Mouse (Mus musculus) neural tube, embryonic 15.5 days (tissue): ENCODE measurements around the gene Slc30a3. TPM values are rescaled to one million over a fixed set of nuclear protein-coding genes. Genes with fewer than 3 reads are reported as not detected.
"Not testable (repeated sequence)": the region's sequence is repeated elsewhere in the genome, so short reads cannot be mapped to it uniquely, and the experiment has no call there.

Experiments used
- ATAC-seq: fragments of 200-750 bp; cut with Nextera tagmentation; 2 replicates; pipeline ENCODE4 v1.8.0; 2017; ENCODE audit warnings: mild to moderate bottlenecking, moderate TSS enrichment, moderate library complexity; ENCODE audit not compliant: low FRiP score
- H3K27ac ChIP-seq: fragments of 300-500 bp; sonication (generic); replicated peaks from 2 replicates; pipeline ENCODE4 v1.5.1; 2015; ENCODE audit warnings: mild to moderate bottlenecking, inconsistent platforms
- H3K27me3 ChIP-seq: fragments of 300-500 bp; sonication (generic); replicated peaks from 2 replicates; pipeline ENCODE4 v1.6.1; 2015; ENCODE audit warnings: inconsistent platforms
- H3K36me3 ChIP-seq: fragments of 300-500 bp; sonication (generic); 2 replicates; pipeline ENCODE4 v1.6.1; 2015; ENCODE audit warnings: inconsistent platforms
- H3K4me1 ChIP-seq: fragments of 300-500 bp; sonication (generic); 2 replicates; pipeline ENCODE4 v1.6.1; 2015; ENCODE audit warnings: inconsistent platforms
- H3K4me2 ChIP-seq: fragments of 300-500 bp; sonication (generic); 2 replicates; pipeline ENCODE4 v1.6.1; 2015; ENCODE audit warnings: inconsistent platforms, mild to moderate bottlenecking, moderate library complexity
- H3K4me3 ChIP-seq: fragments of 300-500 bp; sonication (generic); replicated peaks from 2 replicates; pipeline ENCODE4 v1.5.1; 2015; ENCODE audit warnings: mild to moderate bottlenecking, inconsistent platforms
- H3K9ac ChIP-seq: fragments of 300-500 bp; sonication (generic); replicated peaks from 2 replicates; pipeline ENCODE4 v1.6.1; 2015; ENCODE audit warnings: mild to moderate bottlenecking, inconsistent platforms
- H3K9me3 ChIP-seq: fragments of 300-500 bp; sonication (generic); replicated peaks from 2 replicates; pipeline ENCODE4 v1.6.1; 2016; ENCODE audit warnings: inconsistent platforms
- whole genome bisulfite sequencing: fragments of 180-500 bp; shearing (Covaris S2); methylation state at CpG from one replicate; pipeline ENCODE4 v1.1.7; 2015; ENCODE audit warnings: mixed read lengths; 5-methylcytosine and 5-hydroxymethylcytosine counted together
- polyA plus RNA-seq: library from polyadenylated mRNA; unstranded; fragments of >200 nt; fragmentation: Nextera tagmentation; extraction: Ambion mirVana; gene quantifications from 2 replicates; pipeline ENCODE4 v1.2.1, GENCODE M21; 2015

Slc30a3 gene
- polyA plus RNA-seq, 1 experiment from 2014 or later = 55.5 TPM

DNA sequence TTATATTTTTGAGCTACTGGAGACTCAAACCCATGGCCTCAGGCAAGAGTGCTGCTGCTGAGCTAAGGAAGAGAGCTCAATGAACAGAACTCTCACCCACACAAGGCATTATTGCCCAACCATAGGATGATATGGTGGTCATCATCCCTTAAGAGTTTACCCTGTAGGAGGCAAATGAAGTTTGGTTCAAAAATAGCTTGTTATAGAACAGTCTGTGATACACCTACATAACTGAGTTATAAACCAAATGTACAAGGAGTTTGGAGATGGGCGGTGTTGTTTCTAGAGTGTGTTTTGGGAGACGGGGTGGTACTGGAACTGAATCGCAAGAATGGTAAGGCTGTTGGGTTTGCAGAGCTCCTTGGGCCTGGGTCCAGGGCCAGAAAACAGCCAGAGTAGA lies 38.2 kb downstream of the Slc30a3 start:
- Histone ChIP-seq H3K9ac (no peak overlapping the region), H3K4me2 (no peak overlapping the region), H3K27ac (no peak overlapping the region), H3K27me3 (no peaks in the 10 kb centered on the region), H3K4me3 (no peak overlapping the region), H3K9me3 (no peaks in the 10 kb centered on the region), H3K4me1 (no peaks in the 10 kb centered on the region), H3K36me3 (peaks cover 88% of the 10 kb centered on the region)
- WGBS = 98% methylated on average over 3 of the region's 3 CpGs
- ATAC-seq = no peak

DNA sequence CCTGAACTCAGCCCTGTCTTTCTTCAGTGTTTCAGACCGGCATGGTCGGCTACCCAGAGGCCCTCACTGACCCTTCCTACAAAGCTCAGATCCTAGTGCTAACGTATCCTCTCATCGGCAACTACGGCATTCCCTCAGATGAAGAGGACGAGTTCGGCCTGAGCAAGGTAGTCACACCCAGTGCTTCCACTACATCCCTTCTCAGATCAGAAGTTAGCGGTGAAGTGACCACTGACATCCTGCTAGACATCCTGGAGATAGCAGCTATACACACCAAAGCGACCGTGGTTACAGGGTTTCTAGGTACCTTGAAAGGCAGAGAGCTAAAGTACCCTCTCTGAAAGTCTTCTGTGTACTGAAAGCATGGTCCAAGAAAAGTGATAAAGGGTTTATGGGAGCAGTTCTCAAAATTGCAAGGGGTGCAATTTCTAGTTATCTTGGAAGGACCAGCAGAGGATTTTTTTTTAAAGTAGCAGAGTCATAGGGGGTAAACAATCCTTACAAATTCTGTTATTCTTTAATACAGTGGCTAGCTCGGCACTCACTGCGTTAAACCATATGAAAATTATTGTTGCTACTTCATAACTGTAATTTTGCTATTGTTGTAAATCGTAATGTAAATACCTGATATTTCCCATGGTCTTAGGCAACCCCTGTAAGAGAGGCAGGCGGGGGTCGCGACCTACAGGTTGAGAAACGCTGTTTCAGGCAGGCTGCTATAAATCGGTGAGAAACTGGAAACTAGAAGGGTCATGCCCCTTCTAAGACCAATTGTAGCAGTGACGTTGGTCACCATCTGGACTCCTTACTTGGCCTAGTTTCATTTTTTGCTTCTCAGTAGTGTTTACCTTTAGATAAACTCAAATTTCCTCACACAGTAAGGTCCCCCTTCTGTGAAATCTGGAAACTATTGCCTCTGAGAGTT lies 52.6 kb downstream of the Slc30a3 start:
- Histone ChIP-seq H3K9ac (peak overlapping the region; percentile 79), H3K4me1 (peaks cover 21% of the 10 kb centered on the region)
- ATAC-seq = no peak; the same call in none of the 2 replicates

DNA sequence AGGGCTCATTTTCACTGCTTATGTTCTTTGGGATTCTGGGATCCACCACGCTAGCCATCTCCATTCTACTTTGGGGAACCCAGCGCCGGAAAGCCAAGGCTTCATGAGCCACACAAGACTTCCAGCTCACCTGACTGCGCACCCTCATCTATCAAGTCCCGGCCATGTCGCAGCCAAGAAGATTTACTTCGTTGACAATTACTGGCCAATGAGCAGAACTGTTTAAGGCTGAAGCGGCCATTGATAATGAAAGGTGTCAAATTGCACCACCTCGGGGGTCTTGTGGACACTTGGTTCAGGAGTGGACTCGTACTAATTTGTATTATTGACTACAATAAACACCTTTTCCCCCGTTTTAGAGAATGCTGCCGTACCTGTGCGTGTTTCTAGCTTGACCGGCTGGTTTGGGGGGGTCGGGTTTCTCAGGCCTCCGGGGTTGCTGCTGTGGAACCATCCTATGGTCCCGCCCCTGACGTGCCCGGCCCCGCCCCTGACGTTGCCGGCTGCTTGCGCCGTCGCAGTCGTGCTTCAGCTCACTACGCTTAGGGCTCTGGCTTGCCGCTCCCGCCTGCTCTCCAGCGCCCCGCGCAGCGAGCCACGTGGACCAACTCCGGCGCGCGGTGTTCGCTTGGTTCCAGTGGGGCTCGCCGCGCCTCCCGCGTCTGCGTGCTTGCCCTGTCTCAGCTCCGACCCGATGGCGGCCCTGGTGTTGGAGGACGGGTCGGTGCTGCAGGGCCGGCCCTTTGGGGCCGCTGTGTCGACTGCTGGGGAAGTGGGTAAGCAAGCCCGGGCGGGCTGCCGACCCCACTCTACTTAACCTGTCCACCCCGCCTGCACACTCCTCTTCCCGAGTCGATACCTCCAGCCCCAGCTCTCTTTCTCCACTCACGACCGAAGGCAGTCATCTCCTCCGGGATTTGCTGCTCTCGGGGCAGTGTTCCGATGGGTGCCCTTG lies 53.5 kb downstream of the Slc30a3 start, which contains the start of gene Cad:
Gene Cad, plus strand, starts transcription at position 520 of the 955 bp plus-strand sequence.
- peak within 1 kb of the TSS; percentile 96 for H3K4me2 ChIP-seq
- H3K27ac ChIP-seq = peak within 1 kb of the TSS; percentile 83
- H3K27me3 ChIP-seq = no peaks in the 10 kb centered on the region
- WGBS = under 1% methylated on average over 64 of the region's 64 CpGs
- peaks cover 24% of the 10 kb centered on the region for H3K36me3 ChIP-seq
- peak; percentile 99 for ATAC-seq
- H3K4me1 ChIP-seq = peaks cover 27% of the 10 kb centered on the region
- peak within 1 kb of the TSS; percentile 76 for H3K4me3 ChIP-seq
- peak within 1 kb of the TSS; percentile 79 for H3K9ac ChIP-seq
- no peaks in the 10 kb centered on the region for H3K9me3 ChIP-seq

More for the DNA sequence above, 52.6 kb downstream of the Slc30a3 start:
- peak overlapping the region; percentile 83 for H3K27ac ChIP-seq
- H3K27me3 ChIP-seq = no peaks in the 10 kb centered on the region
- WGBS = 17% methylated on average over 19 of the region's 19 CpGs
- H3K36me3 ChIP-seq = peaks cover 33% of the 10 kb centered on the region
- peak overlapping the region; percentile 76 for H3K4me3 ChIP-seq
- H3K4me2 ChIP-seq = peak overlapping the region; percentile 96
- no peaks in the 10 kb centered on the region for H3K9me3 ChIP-seq

DNA sequence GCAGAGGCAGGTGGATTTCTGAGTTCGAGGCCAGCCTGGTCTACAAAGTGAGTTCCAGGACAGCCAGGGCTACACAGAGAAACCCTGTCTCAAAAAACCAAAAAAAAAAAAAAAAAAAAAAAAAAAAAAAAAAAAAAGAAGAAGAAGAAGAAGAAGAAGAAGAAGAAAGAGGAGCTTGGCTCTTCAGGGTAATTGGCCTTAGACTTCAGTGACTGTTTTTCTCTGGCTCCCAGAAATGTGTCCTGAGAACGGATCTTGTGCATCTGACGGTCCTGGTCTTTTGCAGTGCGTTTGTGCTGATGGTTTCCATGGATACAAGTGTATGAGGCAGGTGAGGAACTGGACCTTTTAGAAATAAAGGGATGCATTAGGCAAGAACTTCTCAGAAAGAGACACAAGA lies 54.3 kb downstream of the Slc30a3 start:
- H3K9ac ChIP-seq = peak overlapping the region; percentile 79
- peak overlapping the region; percentile 76 for H3K4me3 ChIP-seq
- not testable (repeated sequence) for ATAC-seq, H3K27me3 ChIP-seq, H3K9me3 ChIP-seq
- H3K27ac ChIP-seq = peak overlapping the region; percentile 83
- H3K36me3 ChIP-seq = peaks cover 16% of the 10 kb centered on the region
- H3K4me2 ChIP-seq = peak overlapping the region; percentile 96
- WGBS = 54% methylated on average over 4 of the region's 4 CpGs
- peaks cover 29% of the 10 kb centered on the region for H3K4me1 ChIP-seq

DNA sequence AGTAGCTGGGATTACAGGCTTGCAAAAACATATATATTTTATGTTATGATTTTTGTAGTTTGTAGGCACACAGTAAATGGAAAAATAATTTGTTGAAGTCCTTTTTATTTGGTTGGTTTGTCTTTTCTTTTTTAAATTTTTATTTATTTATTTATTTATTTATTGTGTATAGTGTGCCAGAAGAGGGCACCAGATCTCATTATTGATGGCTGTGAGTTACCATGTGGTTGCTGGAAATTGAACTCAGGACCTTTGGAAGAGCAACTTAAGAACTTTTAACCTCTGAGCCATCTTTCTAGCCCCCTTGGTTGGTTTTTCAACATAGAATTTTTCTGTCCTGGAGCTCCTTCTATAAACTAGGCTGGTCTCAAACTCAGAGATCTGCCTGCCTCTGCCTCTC lies 57.6 kb downstream of the Slc30a3 start:
- Histone ChIP-seq H3K27me3 (no peaks in the 10 kb centered on the region), H3K4me2 (no peak overlapping the region), H3K27ac (no peak overlapping the region), H3K36me3 (peaks cover 7% of the 10 kb centered on the region; the same call in 1 of the 2 replicates), H3K4me1 (peaks cover 32% of the 10 kb centered on the region), H3K9ac (no peak overlapping the region), H3K9me3 (no peaks in the 10 kb centered on the region), H3K4me3 (no peak overlapping the region)
- ATAC-seq = no peak

DNA sequence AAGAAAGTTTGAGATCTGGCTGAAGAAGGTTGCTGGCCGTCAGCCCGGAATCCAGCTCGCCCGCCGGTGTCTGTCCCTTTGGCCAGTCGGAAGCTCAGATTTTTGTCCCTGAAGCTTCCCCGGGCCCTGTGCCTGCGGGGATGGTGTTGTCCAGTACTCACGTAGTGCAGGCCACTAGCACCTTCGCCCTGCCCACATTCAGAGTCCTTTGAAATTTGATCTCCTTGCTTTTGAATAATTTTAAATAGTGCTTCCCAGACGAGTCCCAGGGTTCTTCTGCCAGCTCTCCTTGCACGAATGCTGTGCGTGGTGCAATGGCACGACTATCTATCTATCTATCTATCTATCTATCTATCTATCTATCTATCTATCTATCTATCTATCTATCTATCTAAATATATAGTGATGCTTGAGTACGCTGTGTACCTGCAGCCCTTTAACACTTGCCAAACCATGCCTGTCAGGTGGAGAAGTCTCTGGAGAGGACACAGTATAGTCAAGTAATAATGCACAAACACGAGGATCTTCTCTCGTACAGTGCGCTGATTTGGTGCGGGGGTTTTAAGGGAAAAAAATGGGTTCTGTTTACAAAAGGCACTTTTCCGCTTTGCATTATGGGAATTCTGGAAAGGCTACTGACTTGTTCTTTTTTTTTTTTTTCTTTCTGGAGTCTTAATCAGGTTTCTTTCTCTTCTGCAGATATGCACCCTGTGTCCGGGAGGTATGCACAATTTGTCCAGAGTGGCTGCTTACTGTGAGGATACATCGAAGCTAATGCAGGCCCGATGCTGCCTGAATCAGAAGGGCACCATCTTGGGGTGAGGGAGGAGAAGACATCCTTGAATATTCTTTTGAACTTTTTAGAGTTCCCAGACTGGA lies 59.0 kb downstream of the Slc30a3 start, which contains the start of gene Slc5a6:
Gene Slc5a6, minus strand, starts transcription at position 162 of the 879 bp plus-strand sequence.
- under 1% methylated on average over 23 of the region's 23 CpGs for WGBS
- Histone ChIP-seq H3K4me1 (peaks cover 21% of the 10 kb centered on the region), H3K9me3 (no peaks in the 10 kb centered on the region), H3K9ac (peak within 1 kb of the TSS; percentile 97), H3K27ac (peak within 1 kb of the TSS; percentile 97), H3K4me3 (peak within 1 kb of the TSS; percentile 85), H3K36me3 (peaks cover 19% of the 10 kb centered on the region), H3K4me2 (peak within 1 kb of the TSS; percentile 78), H3K27me3 (no peaks in the 10 kb centered on the region)
- ATAC-seq = peak; percentile 46

DNA sequence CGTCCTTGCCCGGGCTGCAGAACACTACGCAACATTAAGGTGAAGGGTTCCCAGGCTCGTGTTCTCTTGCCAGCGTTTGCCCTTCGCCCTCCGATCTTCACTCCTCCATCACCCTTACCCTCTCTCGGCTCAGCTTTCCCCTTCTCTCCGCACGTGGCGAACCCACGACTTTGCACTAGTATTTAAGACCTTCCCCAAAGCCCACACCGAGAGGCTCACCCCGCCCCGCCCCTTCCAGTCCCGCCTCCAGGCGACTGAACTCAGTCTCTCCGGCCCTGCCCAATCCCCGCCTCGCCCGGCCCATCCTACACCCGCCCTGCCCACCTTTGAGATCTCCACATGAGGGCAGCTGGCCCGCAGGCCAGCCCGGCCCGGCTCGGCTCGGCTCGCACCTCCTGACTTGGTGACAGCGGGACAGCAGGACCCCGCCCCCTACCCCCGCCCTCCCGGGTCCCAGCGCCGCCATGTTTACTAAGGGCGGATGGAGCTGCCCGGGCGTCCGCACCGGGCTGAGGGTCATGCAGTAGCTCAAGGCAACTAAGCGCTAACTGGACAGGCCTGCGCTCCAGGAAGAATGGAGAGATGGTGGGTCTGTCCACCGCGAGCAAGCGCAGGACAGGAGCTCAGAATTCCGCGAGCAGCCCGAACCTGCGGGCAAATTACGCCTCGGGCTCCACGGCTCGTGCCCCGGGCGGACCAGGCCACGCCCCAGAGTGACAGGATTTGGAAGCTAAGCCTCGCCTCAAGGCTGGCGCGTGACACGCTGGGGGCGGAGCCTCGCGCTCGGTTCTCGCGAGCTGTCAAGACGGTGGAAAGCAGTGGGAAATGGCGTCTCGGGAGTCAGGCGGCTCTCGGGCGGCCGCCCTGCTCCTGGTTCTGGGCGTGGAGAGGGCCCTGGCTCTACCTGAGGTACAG lies 59.9 kb downstream of the Slc30a3 start, which contains the start of gene Atraid:
Gene Atraid, plus strand, starts transcription at position 465 of the 915 bp plus-strand sequence.
- peak within 1 kb of the TSS; percentile 78 for H3K4me2 ChIP-seq
- H3K27me3 ChIP-seq = no peaks in the 10 kb centered on the region
- peaks cover 18% of the 10 kb centered on the region for H3K4me1 ChIP-seq
- WGBS = under 1% methylated on average over 71 of the region's 73 CpGs
- H3K27ac ChIP-seq = peak within 1 kb of the TSS; percentile 97
- peak within 1 kb of the TSS; percentile 97 for H3K9ac ChIP-seq
- H3K36me3 ChIP-seq = peaks cover 25% of the 10 kb centered on the region
- no peaks in the 10 kb centered on the region for H3K9me3 ChIP-seq
- peak within 1 kb of the TSS; percentile 85 for H3K4me3 ChIP-seq
- peak; percentile 98 for ATAC-seq

DNA sequence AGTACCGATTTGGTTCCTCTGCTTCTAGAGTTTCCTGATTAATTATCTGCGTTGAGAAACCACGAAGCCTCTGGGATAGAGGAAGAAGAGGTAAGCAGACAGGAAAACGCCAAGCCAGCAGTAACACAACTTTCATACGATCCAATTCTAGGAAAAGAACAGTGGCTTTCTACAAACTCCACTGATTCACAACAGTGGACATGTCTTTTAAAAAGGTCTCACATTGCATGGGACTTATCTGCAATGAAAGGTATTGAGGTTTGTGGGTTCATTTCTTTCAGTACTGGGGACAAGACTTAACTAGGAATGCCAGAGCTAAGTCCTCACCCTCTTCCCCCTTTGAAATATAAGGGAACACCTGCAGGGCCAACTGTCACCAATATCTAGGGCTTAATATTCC lies 61.0 kb downstream of the Slc30a3 start:
- WGBS = 80% methylated on average over 5 of the region's 5 CpGs
- Histone ChIP-seq H3K4me2 (peak overlapping the region; percentile 78), H3K27ac (no peak overlapping the region), H3K4me1 (peaks cover 18% of the 10 kb centered on the region), H3K36me3 (peaks cover 31% of the 10 kb centered on the region), H3K4me3 (peak overlapping the region; percentile 85), H3K9me3 (no peaks in the 10 kb centered on the region), H3K9ac (peak overlapping the region; percentile 97), H3K27me3 (no peaks in the 10 kb centered on the region)
- no peak for ATAC-seq

DNA sequence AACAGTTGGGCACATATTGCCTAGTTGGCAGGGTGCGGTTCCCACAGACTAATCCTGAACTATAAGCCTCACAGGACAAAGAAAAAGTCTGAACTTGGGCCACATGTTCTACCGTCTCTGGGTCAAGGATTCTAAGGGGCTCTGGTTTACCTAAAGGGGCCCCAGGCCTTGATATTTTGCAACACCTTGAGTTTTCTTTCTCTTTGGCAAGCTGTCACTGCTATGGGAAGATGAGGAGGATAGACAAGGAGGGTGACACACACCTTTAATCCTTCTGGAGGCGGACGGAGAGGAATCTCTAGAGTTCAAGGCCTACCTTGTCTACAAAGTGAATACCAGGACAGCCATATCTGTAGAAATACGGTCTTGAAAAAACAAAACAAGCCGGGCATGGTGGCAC lies 61.6 kb downstream of the Slc30a3 start:
- Histone ChIP-seq H3K9ac (no peak overlapping the region), H3K4me3 (no peak overlapping the region), H3K27ac (no peak overlapping the region), H3K4me1 (peaks cover 18% of the 10 kb centered on the region), H3K27me3 (no peaks in the 10 kb centered on the region), H3K36me3 (peaks cover 36% of the 10 kb centered on the region), H3K9me3 (no peaks in the 10 kb centered on the region), H3K4me2 (no peak overlapping the region)
- ATAC-seq = no peak
- 97% methylated on average over 6 of the region's 6 CpGs for WGBS
